Mouse (Mus musculus) hindbrain, postnatal 0 days (tissue): ENCODE measurements around the gene Atp6v1g1. TPM values are rescaled to one million over a fixed set of nuclear protein-coding genes. Genes with fewer than 3 reads are reported as not detected.
A peak's percentile ranks its signal among the peaks of the same experiment; 100 is the strongest.

ENCODE experiments used
- ATAC-seq: fragments of 200-750 bp; cut with Nextera tagmentation; 2 replicates; pipeline ENCODE4 v1.8.0; 2017; ENCODE audit warnings: mild to moderate bottlenecking, moderate TSS enrichment, moderate library complexity
- DNase-seq: peaks from one replicate; pipeline ENCODE4 v3.0.0-alpha.2; 2015; ENCODE audit warnings: low spot score
- H3K27ac ChIP-seq: fragments of 300-500 bp; sonication (generic); 2 replicates; pipeline ENCODE4 v1.5.1; 2014; ENCODE audit warnings: mild to moderate bottlenecking
- H3K27me3 ChIP-seq: fragments of 300-500 bp; sonication (generic); 2 replicates; pipeline ENCODE4 v1.6.1; 2014; ENCODE audit warnings: low read length, mixed read lengths; ENCODE audit not compliant: insufficient read depth
- H3K36me3 ChIP-seq: fragments of 300-500 bp; sonication (generic); 2 replicates; pipeline ENCODE4 v1.6.1; 2014; ENCODE audit warnings: low read length, mixed read lengths; ENCODE audit not compliant: insufficient read depth
- H3K4me1 ChIP-seq: fragments of 300-500 bp; sonication (generic); 2 replicates; pipeline ENCODE4 v1.6.1; 2014; ENCODE audit warnings: antibody characterized with exemption, low read length, mixed read lengths; ENCODE audit not compliant: insufficient read depth
- H3K4me2 ChIP-seq: fragments of 300-500 bp; sonication (generic); 2 replicates; pipeline ENCODE4 v1.6.1; 2014; ENCODE audit warnings: low read depth, mild to moderate bottlenecking, low read length, moderate library complexity, mixed read lengths
- H3K4me3 ChIP-seq: fragments of 300-500 bp; sonication (generic); 2 replicates; pipeline ENCODE4 v1.5.1; 2014; ENCODE audit warnings: low read length
- H3K9ac ChIP-seq: fragments of 300-500 bp; sonication (generic); replicated peaks from 2 replicates; pipeline ENCODE4 v1.6.1; 2014; ENCODE audit warnings: mild to moderate bottlenecking, low read length, moderate library complexity, mixed read lengths
- H3K9me3 ChIP-seq: fragments of 300-500 bp; sonication (generic); 2 replicates; pipeline ENCODE4 v1.6.1; 2016; ENCODE audit warnings: low read length, mixed read lengths
- CTCF ChIP-seq: IDR thresholded peaks from 2 replicates; pipeline ENCODE4 v1.5.1; 2016; ENCODE audit warnings: antibody characterized with exemption, control low read depth, low read depth
- WGBS: fragments of 180-500 bp; shearing (Covaris S2); extraction: QIAGEN DNeasy Blood & Tissue Kit; methylation state at CpG from one replicate; pipeline ENCODE4 v1.1.7; 2014; 5-methylcytosine and 5-hydroxymethylcytosine counted together
- polyA plus RNA-seq: library from polyadenylated mRNA; unstranded; fragments of >200 nt; fragmentation: Nextera tagmentation; extraction: Ambion mirVana; gene quantifications from 2 replicates; pipeline ENCODE4 v1.2.1, GENCODE M21; 2015
- total RNA-seq: library from RNA; depleted of rRNA; stranded (reverse); fragments of >200 nt; gene quantifications from 2 replicates; pipeline ENCODE4 v1.2.3, GENCODE M21; 2014

Gene Atp6v1g1
- total and polyA plus RNA-seq, 2 experiments from 2014 or later: 125 to 357 TPM

DNA sequence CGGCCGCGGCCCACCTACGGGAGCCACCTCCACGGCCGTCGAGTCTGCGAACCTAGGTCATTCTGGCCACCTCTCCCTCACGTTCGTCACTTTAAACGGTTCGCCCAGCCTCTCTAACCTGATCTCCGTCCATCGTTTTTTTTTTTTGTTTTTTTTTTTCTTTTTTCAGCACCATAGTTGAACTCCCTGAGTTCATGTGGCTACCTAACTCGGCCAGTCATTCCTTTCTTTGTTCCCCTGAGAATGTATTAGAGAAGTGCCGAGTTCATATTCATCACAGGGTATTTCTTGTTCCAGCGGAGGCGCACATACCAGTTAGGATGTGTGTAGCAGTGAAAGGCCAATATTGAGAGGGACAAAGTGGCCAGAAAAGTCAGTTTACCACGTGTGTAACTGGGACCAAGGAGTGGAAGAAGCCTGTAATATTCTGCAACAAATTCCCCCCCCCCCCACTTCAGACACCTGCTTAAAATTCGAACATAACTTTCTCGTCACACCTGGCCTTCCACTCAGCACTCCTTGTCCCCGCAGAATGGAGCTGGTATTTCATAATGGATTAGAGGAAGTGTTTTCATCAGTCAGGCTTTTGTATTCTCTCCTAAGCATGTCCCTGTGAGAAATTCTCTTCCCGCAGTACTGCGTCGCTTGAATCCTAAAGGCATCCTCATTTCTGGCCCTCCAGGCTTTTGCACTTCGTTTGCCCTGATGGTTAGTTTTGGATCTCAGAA, 823 bp downstream of the Atp6v1g1 start:
- ATAC-seq: no peak
- Histone ChIP-seq H3K9me3 (no peaks in the 10 kb centered on the region), H3K27ac (peak overlapping the region; percentile 86; the same call in 1 of the 2 replicates), H3K9ac (peak overlapping the region; percentile 82), H3K4me3 (peak overlapping the region; percentile 82), H3K36me3 (peaks cover 14% of the 10 kb centered on the region), H3K27me3 (no peaks in the 10 kb centered on the region), H3K4me2 (peak overlapping the region; percentile 70), H3K4me1 (peaks cover 7% of the 10 kb centered on the region)
- 10% methylated on average over 26 of the region's 26 CpGs for WGBS
- DNase-seq: peak; percentile 20
- no peak for TF ChIP-seq CTCF

- Histone ChIP-seq H3K9ac (no peak overlapping the region), H3K4me3 (no peak overlapping the region)
- ATAC-seq: no peak
These were observed 2.0 kb downstream of the Atp6v1g1 start for GRCm38 (mm10) chr4:63546441-63547055.

DNA sequence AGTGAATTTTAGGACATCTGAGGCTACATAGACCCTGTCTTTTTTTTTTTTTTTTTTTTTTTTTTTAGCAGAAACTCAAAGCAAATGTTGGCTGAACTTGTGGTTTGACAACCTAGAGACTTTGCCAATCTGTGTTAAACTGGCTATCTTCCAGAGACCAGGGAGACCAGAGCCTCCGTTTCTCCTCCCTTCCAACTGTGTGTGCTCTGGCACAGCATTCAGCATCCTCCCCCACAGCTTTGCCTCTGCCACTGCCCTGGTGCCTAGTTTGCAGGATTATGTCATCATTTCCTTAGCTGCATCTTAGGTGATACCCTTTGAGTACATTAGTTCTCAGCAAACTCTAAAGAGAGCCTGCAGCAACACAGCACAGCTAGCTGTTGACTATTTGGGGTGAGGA, 3.2 kb downstream of the Atp6v1g1 start:
- H3K9me3 ChIP-seq: no peaks in the 10 kb centered on the region
- H3K4me1 ChIP-seq: peaks cover 7% of the 10 kb centered on the region
- 50% methylated on average over 1 of the region's 1 CpGs for WGBS
- no peak overlapping the region for H3K4me2 ChIP-seq
- no peaks in the 10 kb centered on the region for H3K27me3 ChIP-seq
- TF ChIP-seq CTCF: no peak
- DNase-seq (no peak), ATAC-seq (no peak)
- no peak overlapping the region for H3K27ac ChIP-seq
- no peak overlapping the region for H3K4me3 ChIP-seq
- peaks cover 36% of the 10 kb centered on the region for H3K36me3 ChIP-seq
- H3K9ac ChIP-seq: no peak overlapping the region

More at GRCm38 (mm10) chr4:63546441-63547055, 2.0 kb downstream of the Atp6v1g1 start:
- peaks cover 7% of the 10 kb centered on the region for H3K4me1 ChIP-seq
- DNase-seq: no peak
- TF ChIP-seq CTCF: no peak
- no peaks in the 10 kb centered on the region for H3K27me3 ChIP-seq
- peak overlapping the region; percentile 70 for H3K4me2 ChIP-seq
- H3K9me3 ChIP-seq: no peaks in the 10 kb centered on the region
- peaks cover 23% of the 10 kb centered on the region for H3K36me3 ChIP-seq
- H3K27ac ChIP-seq: no peak overlapping the region
- 78% methylated on average over 6 of the region's 6 CpGs for WGBS

DNA sequence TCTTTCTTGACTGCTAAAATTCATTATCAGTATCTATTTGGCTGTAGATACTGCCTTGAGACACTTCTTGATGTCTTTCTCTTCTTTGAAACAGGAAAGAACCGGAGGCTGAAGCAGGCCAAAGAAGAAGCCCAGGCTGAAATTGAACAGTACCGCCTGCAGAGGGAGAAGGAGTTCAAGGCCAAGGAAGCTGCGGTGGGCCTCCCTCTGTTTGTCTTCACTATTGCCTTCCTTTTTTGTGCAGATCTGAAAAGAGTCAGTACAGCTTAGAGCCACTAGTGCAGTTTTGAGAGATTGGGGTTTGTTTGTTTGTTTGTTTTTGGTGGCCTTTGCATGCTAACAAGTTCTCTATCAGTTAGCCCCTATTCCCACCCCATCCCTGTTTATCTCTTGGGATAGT, 3.9 kb downstream of the Atp6v1g1 start:
- peak; percentile 46 for TF ChIP-seq CTCF
- H3K4me3 ChIP-seq: no peak overlapping the region
- H3K27me3 ChIP-seq: no peaks in the 10 kb centered on the region
- DNase-seq (no peak), ATAC-seq (no peak)
- WGBS: 78% methylated on average over 3 of the region's 3 CpGs
- no peaks in the 10 kb centered on the region for H3K9me3 ChIP-seq
- H3K4me2 ChIP-seq: no peak overlapping the region
- no peak overlapping the region for H3K9ac ChIP-seq
- H3K36me3 ChIP-seq: peaks cover 40% of the 10 kb centered on the region
- H3K27ac ChIP-seq: no peak overlapping the region
- peaks cover 7% of the 10 kb centered on the region for H3K4me1 ChIP-seq

DNA sequence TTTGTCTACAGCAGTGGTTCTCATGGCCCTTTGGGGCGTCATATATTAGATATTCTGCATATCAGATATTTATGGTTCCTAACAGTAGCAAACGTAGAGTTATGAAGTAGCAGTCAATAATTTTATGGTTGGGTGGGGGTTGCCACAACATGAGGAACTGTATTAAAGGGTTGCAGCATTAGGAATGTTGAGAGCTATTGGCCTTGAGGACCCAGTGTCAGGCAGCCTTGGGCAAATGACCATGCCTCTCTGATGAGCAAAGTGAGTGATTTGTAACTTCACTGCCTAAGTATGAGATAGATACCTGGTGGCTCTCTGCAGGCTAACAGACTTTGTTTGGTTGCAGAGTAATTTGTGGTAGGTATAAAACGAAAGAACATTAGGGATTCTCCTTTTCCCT, 6.3 kb downstream of the Atp6v1g1 start:
- Histone ChIP-seq H3K9ac (no peak overlapping the region), H3K36me3 (peaks cover 40% of the 10 kb centered on the region), H3K4me3 (no peak overlapping the region), H3K27ac (no peak overlapping the region), H3K4me2 (no peak overlapping the region), H3K9me3 (no peaks in the 10 kb centered on the region), H3K4me1 (peaks cover 3% of the 10 kb centered on the region), H3K27me3 (no peaks in the 10 kb centered on the region)
- DNase-seq (no peak), ATAC-seq (no peak)
- WGBS: 97% methylated on average over 3 of the region's 3 CpGs
- TF ChIP-seq CTCF: no peak

GRCm38 (mm10) chr4:63552865-63553264, 8.3 kb downstream of the Atp6v1g1 start:
- H3K36me3 ChIP-seq: peaks cover 40% of the 10 kb centered on the region
- DNase-seq (no peak), ATAC-seq (no peak)
- no peak overlapping the region for H3K4me2 ChIP-seq
- no peaks in the 10 kb centered on the region for H3K9me3 ChIP-seq
- TF ChIP-seq CTCF: no peak
- H3K9ac ChIP-seq: no peak overlapping the region
- no peaks in the 10 kb centered on the region; the same call in 1 of the 2 replicates for H3K4me1 ChIP-seq
- no peak overlapping the region for H3K27ac ChIP-seq
- 81% methylated on average over 1 of the region's 1 CpGs for WGBS
- no peaks in the 10 kb centered on the region for H3K27me3 ChIP-seq
- no peak overlapping the region for H3K4me3 ChIP-seq
